Mouse (Mus musculus): ENCODE data around the gene Zfp661. TPM values are rescaled to one million over a fixed set of nuclear protein-coding genes. Genes with fewer than 3 reads are reported as not detected.
"Not testable (repeated sequence)": the region's sequence is repeated elsewhere in the genome, so short reads cannot be mapped to it uniquely, and the experiment has no call there.

Gene Zfp661
- polyA plus RNA-seq, 2 experiments, result 5.0 to 6.2 TPM

DNA sequence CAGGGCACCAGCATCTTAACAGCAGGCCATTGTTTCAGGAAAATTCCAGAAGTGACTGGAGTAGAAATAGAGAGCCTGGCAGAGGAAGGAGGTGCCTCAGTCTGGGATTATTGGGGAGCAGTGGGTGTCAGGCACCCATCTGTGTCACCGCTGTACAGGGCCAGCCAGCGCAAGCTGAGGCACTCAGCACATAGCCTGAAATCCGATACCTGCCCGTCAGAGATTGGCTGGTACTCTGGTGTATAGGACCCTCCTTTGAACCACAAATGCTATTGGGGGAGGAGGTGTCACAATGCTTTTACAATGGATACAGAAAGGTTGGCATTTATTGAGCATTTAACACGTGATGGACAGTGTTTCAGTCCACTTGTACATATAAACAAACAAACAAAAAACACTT, 22.1 kb upstream of the Zfp661 start:
- TF ChIP-seq POLR2A (IDR thresholded peaks at IDR 0.05; ENCODE audit: borderline replicate concordance, extremely low read depth, insufficient read depth, insufficient read length), result no peak
- no peak overlapping the region for H3K4me3 ChIP-seq (replicated peaks; ENCODE audit: low read length)
- no peak overlapping the region for H3K4me2 ChIP-seq (replicated peaks; ENCODE audit: low read depth, low read length, severe bottlenecking)
- no peak overlapping the region for H3K9ac ChIP-seq (ENCODE audit: low read depth, low read length, severe bottlenecking)
- H3K4me1 ChIP-seq (ENCODE audit: control insufficient read depth, insufficient read depth, low read length), result peaks cover 11% of the 10 kb centered on the region; the same call in 1 of the 2 replicates
- H3K9me3 ChIP-seq (ENCODE audit: control insufficient read depth, low read length), result no peaks in the 10 kb centered on the region
- no peaks in the 10 kb centered on the region for H3K27me3 ChIP-seq (ENCODE audit: control insufficient read depth, insufficient read depth, low read length)
- DNase-seq (ENCODE audit: low spot score) (peak; percentile 39), ATAC-seq (ENCODE audit: low FRiP score, low read depth) (peak; percentile 57; the same call in 1 of the 2 replicates)
- 3% methylated on average over 5 of the region's 5 CpGs for WGBS
- H3K36me3 ChIP-seq (ENCODE audit: control insufficient read depth, insufficient read depth, low read length), result peaks cover 22% of the 10 kb centered on the region
- no peak overlapping the region for H3K27ac ChIP-seq (replicated peaks; ENCODE audit: low read depth, low read length)

DNA sequence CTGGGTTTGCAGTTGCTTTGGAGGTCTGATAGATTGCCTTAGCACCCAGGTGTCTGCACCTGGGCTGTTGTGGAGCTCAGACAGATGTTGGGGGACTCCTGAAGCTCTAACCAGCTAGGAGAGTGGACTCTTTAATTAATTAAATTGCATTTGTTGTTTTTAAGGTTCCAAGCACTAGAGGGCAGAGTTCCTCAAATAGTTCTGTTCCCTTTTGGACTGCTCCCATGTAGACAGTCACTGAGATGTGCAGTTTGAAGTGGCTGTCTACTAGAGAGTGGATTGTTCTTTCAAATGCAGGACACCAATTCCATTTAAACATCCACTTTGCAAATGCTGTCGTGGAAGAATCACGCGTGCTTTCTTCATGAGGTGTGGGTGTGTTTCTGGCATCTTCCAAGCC, 21.3 kb upstream of the Zfp661 start:
- H3K27me3 ChIP-seq (ENCODE audit: control insufficient read depth, insufficient read depth, low read length), result no peaks in the 10 kb centered on the region
- H3K27ac ChIP-seq (replicated peaks; ENCODE audit: low read depth, low read length), result no peak overlapping the region
- peaks cover 22% of the 10 kb centered on the region for H3K36me3 ChIP-seq (ENCODE audit: control insufficient read depth, insufficient read depth, low read length)
- H3K4me2 ChIP-seq (replicated peaks; ENCODE audit: low read depth, low read length, severe bottlenecking), result no peak overlapping the region
- H3K9me3 ChIP-seq (ENCODE audit: control insufficient read depth, low read length), result no peaks in the 10 kb centered on the region
- ATAC-seq (ENCODE audit: low FRiP score, low read depth) (0 out of 2 replicates have a peak, but pooled peaks have one; percentile 37), DNase-seq (ENCODE audit: low spot score) (peak; percentile 73)
- TF ChIP-seq POLR2A (IDR thresholded peaks at IDR 0.05; ENCODE audit: borderline replicate concordance, extremely low read depth, insufficient read depth, insufficient read length), result no peak
- 49% methylated on average over 3 of the region's 3 CpGs for WGBS
- peaks cover 11% of the 10 kb centered on the region; the same call in 1 of the 2 replicates for H3K4me1 ChIP-seq (ENCODE audit: control insufficient read depth, insufficient read depth, low read length)
- no peak overlapping the region for H3K4me3 ChIP-seq (replicated peaks; ENCODE audit: low read length)
- H3K9ac ChIP-seq (ENCODE audit: low read depth, low read length, severe bottlenecking), result no peak overlapping the region

DNA sequence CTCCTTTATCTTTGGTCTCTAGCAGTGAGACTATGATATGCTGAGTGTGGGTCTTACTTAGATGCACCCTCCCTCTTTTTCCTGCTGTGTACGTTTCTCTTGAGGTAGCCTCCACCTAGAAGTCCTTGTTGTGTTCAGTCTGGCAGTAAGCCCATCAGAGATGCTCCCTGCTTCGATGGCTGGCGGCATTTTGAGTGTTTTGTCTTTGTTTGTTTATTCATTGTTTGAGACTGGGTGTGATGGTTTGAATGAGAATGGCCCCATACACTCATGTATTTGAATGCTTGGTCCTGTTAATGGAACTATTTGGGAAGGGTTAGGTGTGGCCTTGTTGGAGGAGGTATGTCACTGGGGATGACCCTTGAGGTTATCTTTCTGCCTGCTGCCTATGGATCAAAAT, 18.3 kb upstream of the Zfp661 start:
- no peak for TF ChIP-seq POLR2A (IDR thresholded peaks at IDR 0.05; ENCODE audit: borderline replicate concordance, extremely low read depth, insufficient read depth, insufficient read length)
- peaks cover 52% of the 10 kb centered on the region for H3K36me3 ChIP-seq (ENCODE audit: control insufficient read depth, insufficient read depth, low read length)
- no peak overlapping the region for H3K27ac ChIP-seq (replicated peaks; ENCODE audit: low read depth, low read length)
- H3K4me3 ChIP-seq (replicated peaks; ENCODE audit: low read length), result no peak overlapping the region
- WGBS, result 91% methylated on average over 3 of the region's 3 CpGs
- no peaks in the 10 kb centered on the region for H3K27me3 ChIP-seq (ENCODE audit: control insufficient read depth, insufficient read depth, low read length)
- no peak for ATAC-seq (ENCODE audit: low FRiP score, low read depth)
- no peak overlapping the region for H3K4me2 ChIP-seq (replicated peaks; ENCODE audit: low read depth, low read length, severe bottlenecking)
- peaks cover 11% of the 10 kb centered on the region; the same call in 1 of the 2 replicates for H3K4me1 ChIP-seq (ENCODE audit: control insufficient read depth, insufficient read depth, low read length)
- no peaks in the 10 kb centered on the region for H3K9me3 ChIP-seq (ENCODE audit: control insufficient read depth, low read length)
- no peak overlapping the region for H3K9ac ChIP-seq (ENCODE audit: low read depth, low read length, severe bottlenecking)
- no peak for DNase-seq (ENCODE audit: low spot score)

DNA sequence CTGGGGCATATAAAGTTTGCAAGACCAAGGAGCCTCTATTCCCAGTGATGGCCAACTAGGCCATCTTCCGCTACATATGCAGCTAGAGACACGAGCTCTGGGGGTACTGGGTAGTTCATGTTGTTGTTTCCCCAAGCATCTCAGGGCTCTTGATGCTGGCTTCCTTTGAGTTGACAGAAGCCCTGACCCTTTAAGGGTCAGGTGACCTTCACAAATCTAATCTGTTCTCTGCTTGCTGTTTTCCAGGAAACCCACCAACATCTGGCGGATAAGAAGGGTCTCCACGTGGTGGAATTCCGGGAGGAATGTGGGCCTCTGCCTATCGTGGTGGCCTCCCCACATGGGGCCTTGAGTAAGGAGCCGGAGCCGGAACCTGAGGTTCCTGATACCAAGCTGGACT, 16.5 kb upstream of the Zfp661 start:
- not testable (repeated sequence) for H3K27me3 ChIP-seq (ENCODE audit: control insufficient read depth, insufficient read depth, low read length); H3K4me2 ChIP-seq (replicated peaks; ENCODE audit: low read depth, low read length, severe bottlenecking); H3K9me3 ChIP-seq (ENCODE audit: control insufficient read depth, low read length); H3K4me3 ChIP-seq (replicated peaks; ENCODE audit: low read length); H3K9ac ChIP-seq (ENCODE audit: low read depth, low read length, severe bottlenecking); ATAC-seq (ENCODE audit: low FRiP score, low read depth); H3K27ac ChIP-seq (replicated peaks; ENCODE audit: low read depth, low read length); H3K4me1 ChIP-seq (ENCODE audit: control insufficient read depth, insufficient read depth, low read length); DNase-seq (ENCODE audit: low spot score)
- 85% methylated on average over 5 of the region's 8 CpGs for WGBS
- peaks cover 69% of the 10 kb centered on the region for H3K36me3 ChIP-seq (ENCODE audit: control insufficient read depth, insufficient read depth, low read length)

DNA sequence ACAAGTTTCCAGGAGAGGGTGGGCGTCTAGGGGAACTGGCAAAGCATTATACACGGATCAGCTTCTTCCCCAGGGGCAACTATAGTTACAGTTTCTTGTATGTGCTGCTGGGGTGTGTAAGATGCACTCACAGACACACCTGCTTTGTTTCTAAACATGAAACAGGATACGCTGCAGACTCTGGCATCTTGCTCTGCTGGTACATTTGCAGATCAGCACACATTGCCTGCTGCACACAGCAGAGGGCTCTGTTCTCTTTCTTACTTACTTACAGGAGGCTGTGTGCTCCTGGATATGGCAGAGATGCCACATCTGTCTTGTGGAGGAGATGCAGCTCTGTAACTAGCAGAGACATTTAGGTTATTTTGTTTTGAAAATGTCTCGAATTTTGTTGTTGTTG, 3.9 kb upstream of the Zfp661 start:
- no peak for TF ChIP-seq POLR2A (IDR thresholded peaks at IDR 0.05; ENCODE audit: borderline replicate concordance, extremely low read depth, insufficient read depth, insufficient read length)
- Histone ChIP-seq H3K9me3 (ENCODE audit: control insufficient read depth, low read length) (no peaks in the 10 kb centered on the region), H3K4me1 (ENCODE audit: control insufficient read depth, insufficient read depth, low read length) (peaks cover 14% of the 10 kb centered on the region; the same call in 1 of the 2 replicates), H3K27ac (replicated peaks; ENCODE audit: low read depth, low read length) (no peak overlapping the region), H3K4me2 (replicated peaks; ENCODE audit: low read depth, low read length, severe bottlenecking) (no peak overlapping the region), H3K9ac (ENCODE audit: low read depth, low read length, severe bottlenecking) (no peak overlapping the region), H3K4me3 (replicated peaks; ENCODE audit: low read length) (no peak overlapping the region), H3K27me3 (ENCODE audit: control insufficient read depth, insufficient read depth, low read length) (no peaks in the 10 kb centered on the region), H3K36me3 (ENCODE audit: control insufficient read depth, insufficient read depth, low read length) (peaks cover 39% of the 10 kb centered on the region)
- no peak for ATAC-seq (ENCODE audit: low FRiP score, low read depth)
- no peak for DNase-seq (ENCODE audit: low spot score)
- WGBS, result 62% methylated on average over 4 of the region's 4 CpGs

DNA sequence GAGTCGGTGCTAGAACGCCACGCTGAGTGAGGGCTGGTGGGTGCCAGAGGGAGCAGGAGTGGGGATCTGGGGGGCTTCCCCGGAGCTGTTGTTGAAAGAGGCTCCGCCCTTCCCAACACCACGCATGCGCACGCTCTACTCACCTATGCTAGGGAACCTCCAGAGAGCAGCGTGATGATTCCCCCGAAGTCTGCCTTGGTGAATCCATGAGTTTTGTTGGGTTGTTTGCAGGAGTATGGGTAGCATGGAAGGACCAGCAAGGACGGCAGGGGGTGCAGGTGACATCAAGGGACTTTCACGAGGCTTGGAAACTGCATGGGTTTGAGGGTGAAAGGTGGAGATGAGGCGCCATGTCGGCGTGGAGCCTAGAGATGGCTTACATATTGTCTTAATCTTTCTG, 3.3 kb upstream of the Zfp661 start:
- H3K27ac ChIP-seq (replicated peaks; ENCODE audit: low read depth, low read length), result no peak overlapping the region
- 0 out of 2 replicates have a peak overlapping the region, but pooled peaks have one; percentile 4 for H3K9ac ChIP-seq (ENCODE audit: low read depth, low read length, severe bottlenecking)
- no peak overlapping the region for H3K4me3 ChIP-seq (replicated peaks; ENCODE audit: low read length)
- H3K9me3 ChIP-seq (ENCODE audit: control insufficient read depth, low read length), result no peaks in the 10 kb centered on the region
- no peak for DNase-seq (ENCODE audit: low spot score)
- H3K4me1 ChIP-seq (ENCODE audit: control insufficient read depth, insufficient read depth, low read length), result peaks cover 14% of the 10 kb centered on the region; the same call in 1 of the 2 replicates
- WGBS, result 65% methylated on average over 15 of the region's 15 CpGs
- no peak overlapping the region; the same call in 1 of the 2 replicates for H3K4me2 ChIP-seq (replicated peaks; ENCODE audit: low read depth, low read length, severe bottlenecking)
- H3K36me3 ChIP-seq (ENCODE audit: control insufficient read depth, insufficient read depth, low read length), result peaks cover 33% of the 10 kb centered on the region
- no peaks in the 10 kb centered on the region for H3K27me3 ChIP-seq (ENCODE audit: control insufficient read depth, insufficient read depth, low read length)
- TF ChIP-seq POLR2A (IDR thresholded peaks at IDR 0.05; ENCODE audit: borderline replicate concordance, extremely low read depth, insufficient read depth, insufficient read length), result no peak
- no peak for ATAC-seq (ENCODE audit: low FRiP score, low read depth)
